Mouse (Mus musculus): Measurements from ENCODE around the gene Comt. TPM values are rescaled to one million over a fixed set of nuclear protein-coding genes. Genes with fewer than 3 reads are reported as not detected.

The Comt gene
- polyA plus RNA-seq, 1 experiment from 2014 or later: 112 TPM

- Histone ChIP-seq H3K9me3 (replicated peaks; ENCODE audit: control insufficient read depth, low read length, poor library complexity, severe bottlenecking) (no peaks in the 10 kb centered on the region), H3K4me2 (ENCODE audit: low read length) (no peak overlapping the region), H3K27me3 (ENCODE audit: control insufficient read depth, insufficient read depth, low read depth, low read length) (no peaks in the 10 kb centered on the region), H3K4me1 (ENCODE audit: control insufficient read depth, insufficient read depth, low read length) (peaks cover 18% of the 10 kb centered on the region), H3K36me3 (ENCODE audit: control insufficient read depth, insufficient read depth, low read length) (no peaks in the 10 kb centered on the region), H3K9ac (ENCODE audit: low read depth, low read length) (no peak overlapping the region), H3K4me3 (ENCODE audit: low read depth, low read length) (no peak overlapping the region), H3K27ac (ENCODE audit: low read length) (no peak overlapping the region)
- ATAC-seq: no peak
- WGBS: 44% methylated on average over 9 of the region's 9 CpGs
These were observed 35.4 kb upstream of the Comt start for GRCm38 (mm10) chr16:18462031-18462430.

DNA sequence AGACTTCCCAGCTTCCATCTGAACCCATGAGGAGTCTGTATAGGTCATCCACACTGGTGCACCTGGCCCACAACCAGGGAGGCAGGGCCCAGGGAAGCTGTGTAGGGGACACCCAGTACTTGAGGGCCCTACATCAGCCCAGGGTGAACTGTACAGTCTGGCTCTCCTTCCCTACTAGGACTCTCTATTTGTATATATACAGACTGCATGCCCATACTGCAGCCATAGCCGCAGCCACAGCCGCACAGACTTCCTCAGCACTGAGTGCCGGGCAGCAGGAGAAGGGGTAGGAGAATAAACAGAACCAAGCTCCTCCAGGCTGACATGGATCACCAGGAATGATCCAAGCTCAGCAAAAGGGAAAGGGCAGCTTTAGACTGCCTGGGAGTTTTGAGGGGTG is 34.2 kb upstream of the Comt start:
- Histone ChIP-seq H3K27ac (ENCODE audit: low read length) (no peak overlapping the region), H3K36me3 (ENCODE audit: control insufficient read depth, insufficient read depth, low read length) (0 out of 2 replicates have a peak, but pooled peaks cover 2% of the 10 kb centered on the region), H3K27me3 (ENCODE audit: control insufficient read depth, insufficient read depth, low read depth, low read length) (no peaks in the 10 kb centered on the region), H3K4me1 (ENCODE audit: control insufficient read depth, insufficient read depth, low read length) (peaks cover 18% of the 10 kb centered on the region), H3K9me3 (replicated peaks; ENCODE audit: control insufficient read depth, low read length, poor library complexity, severe bottlenecking) (no peaks in the 10 kb centered on the region), H3K4me2 (ENCODE audit: low read length) (no peak overlapping the region), H3K9ac (ENCODE audit: low read depth, low read length) (no peak overlapping the region), H3K4me3 (ENCODE audit: low read depth, low read length) (no peak overlapping the region)
- WGBS: 97% methylated on average over 3 of the region's 3 CpGs
- ATAC-seq: no peak

- Histone ChIP-seq H3K4me3 (ENCODE audit: low read depth, low read length) (peak overlapping the region; percentile 18; the same call in 1 of the 2 replicates), H3K27me3 (ENCODE audit: control insufficient read depth, insufficient read depth, low read depth, low read length) (no peaks in the 10 kb centered on the region), H3K36me3 (ENCODE audit: control insufficient read depth, insufficient read depth, low read length) (peaks cover 2% of the 10 kb centered on the region; the same call in 1 of the 2 replicates), H3K4me2 (ENCODE audit: low read length) (peak overlapping the region; percentile 49), H3K27ac (ENCODE audit: low read length) (peak overlapping the region; percentile 58), H3K9me3 (replicated peaks; ENCODE audit: control insufficient read depth, low read length, poor library complexity, severe bottlenecking) (no peaks in the 10 kb centered on the region), H3K4me1 (ENCODE audit: control insufficient read depth, insufficient read depth, low read length) (peaks cover 18% of the 10 kb centered on the region), H3K9ac (ENCODE audit: low read depth, low read length) (peak overlapping the region; percentile 57)
- WGBS: 2% methylated on average over 11 of the region's 11 CpGs
- ATAC-seq: peak; percentile 85
These were observed 33.3 kb upstream of the Comt start for GRCm38 (mm10) chr16:18459955-18460370.

GRCm38 (mm10) chr16:18459335-18459954 is 32.8 kb upstream of the Comt start:
- no peaks in the 10 kb centered on the region for H3K9me3 ChIP-seq (replicated peaks; ENCODE audit: control insufficient read depth, low read length, poor library complexity, severe bottlenecking)
- H3K9ac ChIP-seq (ENCODE audit: low read depth, low read length): peak overlapping the region; percentile 57
- peak overlapping the region; percentile 49 for H3K4me2 ChIP-seq (ENCODE audit: low read length)
- H3K4me3 ChIP-seq (ENCODE audit: low read depth, low read length): peak overlapping the region; percentile 18; the same call in 1 of the 2 replicates
- H3K4me1 ChIP-seq (ENCODE audit: control insufficient read depth, insufficient read depth, low read length): peaks cover 18% of the 10 kb centered on the region
- 6% methylated on average over 12 of the region's 12 CpGs for WGBS
- H3K27me3 ChIP-seq (ENCODE audit: control insufficient read depth, insufficient read depth, low read depth, low read length): no peaks in the 10 kb centered on the region
- ATAC-seq: peak; percentile 55
- peaks cover 2% of the 10 kb centered on the region; the same call in 1 of the 2 replicates for H3K36me3 ChIP-seq (ENCODE audit: control insufficient read depth, insufficient read depth, low read length)
- peak overlapping the region; percentile 58 for H3K27ac ChIP-seq (ENCODE audit: low read length)

DNA sequence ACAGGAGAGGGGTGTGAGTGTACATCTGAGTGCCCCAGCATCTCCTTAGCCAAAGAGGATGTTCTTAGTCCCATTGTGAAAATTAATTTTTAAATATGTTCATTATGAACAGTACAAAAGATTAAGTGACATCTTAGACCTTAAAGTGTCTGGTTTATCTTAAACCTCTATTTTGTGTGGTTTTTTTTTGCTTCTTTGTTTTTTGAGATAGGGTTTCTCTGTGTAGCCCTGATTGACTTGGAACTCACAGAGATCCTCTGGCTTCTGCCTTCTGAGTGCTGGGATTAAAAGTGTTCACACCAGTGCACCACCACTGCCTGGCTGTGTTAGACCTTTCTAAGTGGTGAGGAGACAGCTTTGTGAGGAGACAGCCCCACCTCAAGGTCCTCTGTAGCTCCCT is 32.0 kb upstream of the Comt start:
- no peaks in the 10 kb centered on the region for H3K27me3 ChIP-seq (ENCODE audit: control insufficient read depth, insufficient read depth, low read depth, low read length)
- peaks cover 2% of the 10 kb centered on the region; the same call in 1 of the 2 replicates for H3K36me3 ChIP-seq (ENCODE audit: control insufficient read depth, insufficient read depth, low read length)
- H3K9ac ChIP-seq (ENCODE audit: low read depth, low read length): no peak overlapping the region
- H3K4me1 ChIP-seq (ENCODE audit: control insufficient read depth, insufficient read depth, low read length): peaks cover 18% of the 10 kb centered on the region
- ATAC-seq: no peak
- H3K4me2 ChIP-seq (ENCODE audit: low read length): no peak overlapping the region
- no peak overlapping the region for H3K4me3 ChIP-seq (ENCODE audit: low read depth, low read length)
- no peaks in the 10 kb centered on the region for H3K9me3 ChIP-seq (replicated peaks; ENCODE audit: control insufficient read depth, low read length, poor library complexity, severe bottlenecking)
- no peak overlapping the region for H3K27ac ChIP-seq (ENCODE audit: low read length)

- WGBS: 95% methylated on average over 6 of the region's 6 CpGs
- Histone ChIP-seq H3K4me2 (ENCODE audit: low read length) (no peak overlapping the region), H3K27me3 (ENCODE audit: control insufficient read depth, insufficient read depth, low read depth, low read length) (no peaks in the 10 kb centered on the region), H3K9ac (ENCODE audit: low read depth, low read length) (no peak overlapping the region), H3K36me3 (ENCODE audit: control insufficient read depth, insufficient read depth, low read length) (peaks cover 2% of the 10 kb centered on the region; the same call in 1 of the 2 replicates), H3K27ac (ENCODE audit: low read length) (no peak overlapping the region), H3K4me1 (ENCODE audit: control insufficient read depth, insufficient read depth, low read length) (peaks cover 17% of the 10 kb centered on the region), H3K9me3 (replicated peaks; ENCODE audit: control insufficient read depth, low read length, poor library complexity, severe bottlenecking) (no peaks in the 10 kb centered on the region), H3K4me3 (ENCODE audit: low read depth, low read length) (no peak overlapping the region)
- ATAC-seq: no peak
These were observed 28.8 kb upstream of the Comt start for GRCm38 (mm10) chr16:18455407-18455806.

GRCm38 (mm10) chr16:18453846-18454245 is 27.2 kb upstream of the Comt start:
- Histone ChIP-seq H3K36me3 (ENCODE audit: control insufficient read depth, insufficient read depth, low read length) (peaks cover 2% of the 10 kb centered on the region; the same call in 1 of the 2 replicates), H3K27me3 (ENCODE audit: control insufficient read depth, insufficient read depth, low read depth, low read length) (no peaks in the 10 kb centered on the region)

DNA sequence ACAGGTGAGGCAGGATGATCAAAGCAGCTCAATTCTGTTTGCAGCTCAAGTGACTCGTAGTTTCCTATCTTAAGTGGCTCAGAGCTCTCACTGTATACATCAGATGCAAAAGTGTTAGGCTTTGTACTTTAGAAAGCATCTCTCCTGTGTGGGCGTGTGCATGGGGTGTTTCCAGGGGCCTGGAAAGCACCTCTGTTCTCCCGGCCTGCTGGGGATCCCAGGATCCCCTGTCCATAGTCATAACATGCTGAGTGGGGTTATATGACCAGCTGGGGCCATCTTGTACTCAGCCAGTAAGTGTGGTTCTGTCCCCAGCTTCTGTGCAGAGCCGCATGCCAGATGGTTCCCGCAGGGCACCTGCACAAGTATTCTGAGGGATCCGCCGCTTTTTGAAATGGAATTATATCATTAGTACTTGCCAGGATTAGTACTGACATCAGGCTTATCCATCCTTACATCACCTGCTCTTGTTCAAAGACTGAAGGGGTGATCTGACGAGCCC is 25.8 kb upstream of the Comt start:
- no peak overlapping the region for H3K27ac ChIP-seq (ENCODE audit: low read length)
- WGBS: 69% methylated on average over 8 of the region's 8 CpGs

More at GRCm38 (mm10) chr16:18453846-18454245, 27.2 kb upstream of the Comt start:
- H3K27ac ChIP-seq (ENCODE audit: low read length): no peak overlapping the region
- H3K9ac ChIP-seq (ENCODE audit: low read depth, low read length): no peak overlapping the region
- WGBS: 52% methylated on average over 5 of the region's 5 CpGs
- peaks cover 1% of the 10 kb centered on the region for H3K4me1 ChIP-seq (ENCODE audit: control insufficient read depth, insufficient read depth, low read length)
- H3K4me2 ChIP-seq (ENCODE audit: low read length): no peak overlapping the region
- no peak for ATAC-seq
- no peaks in the 10 kb centered on the region for H3K9me3 ChIP-seq (replicated peaks; ENCODE audit: control insufficient read depth, low read length, poor library complexity, severe bottlenecking)
- no peak overlapping the region for H3K4me3 ChIP-seq (ENCODE audit: low read depth, low read length)

DNA sequence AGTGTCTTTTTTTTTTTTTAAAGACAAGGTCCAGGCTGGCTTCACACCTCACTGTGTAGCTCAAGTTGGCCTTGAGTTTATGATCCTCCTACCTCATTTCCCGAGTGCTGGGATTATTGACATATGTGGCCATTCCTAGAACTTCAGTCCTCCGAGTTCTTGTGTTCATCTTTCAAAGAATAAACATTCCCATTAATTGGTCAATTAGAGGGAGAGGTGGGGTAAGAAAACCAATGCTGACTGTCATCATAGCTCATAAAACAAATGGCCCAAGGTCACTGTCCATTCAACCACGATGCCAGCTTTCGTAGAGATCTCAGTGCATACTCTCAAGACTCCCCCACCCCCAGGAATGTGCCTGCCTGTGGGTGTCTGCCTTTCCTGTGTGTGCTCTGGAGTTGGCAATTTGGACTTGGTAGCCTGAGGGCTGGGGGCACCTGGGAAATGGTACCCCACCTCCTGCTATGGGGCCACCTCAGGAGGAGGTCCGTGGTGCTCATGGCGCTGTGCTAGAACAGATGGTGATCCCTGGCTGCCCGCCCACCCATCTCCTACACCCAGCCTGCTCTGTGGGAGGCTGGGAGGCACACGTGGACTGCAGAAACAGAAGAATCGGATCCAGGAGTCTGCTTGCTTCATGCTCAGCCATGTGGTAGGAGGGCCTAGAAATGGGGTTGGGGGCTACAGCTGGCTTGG is 25.0 kb upstream of the Comt start:
- Histone ChIP-seq H3K36me3 (ENCODE audit: control insufficient read depth, insufficient read depth, low read length) (peaks cover 2% of the 10 kb centered on the region; the same call in 1 of the 2 replicates), H3K9me3 (replicated peaks; ENCODE audit: control insufficient read depth, low read length, poor library complexity, severe bottlenecking) (no peaks in the 10 kb centered on the region), H3K27me3 (ENCODE audit: control insufficient read depth, insufficient read depth, low read depth, low read length) (no peaks in the 10 kb centered on the region), H3K27ac (ENCODE audit: low read length) (no peak overlapping the region), H3K9ac (ENCODE audit: low read depth, low read length) (no peak overlapping the region), H3K4me1 (ENCODE audit: control insufficient read depth, insufficient read depth, low read length) (no peaks in the 10 kb centered on the region), H3K4me3 (ENCODE audit: low read depth, low read length) (no peak overlapping the region), H3K4me2 (ENCODE audit: low read length) (no peak overlapping the region)
- WGBS: 77% methylated on average over 9 of the region's 9 CpGs
- ATAC-seq: no peak

More for the DNA sequence above, 25.8 kb upstream of the Comt start:
- Histone ChIP-seq H3K27me3 (ENCODE audit: control insufficient read depth, insufficient read depth, low read depth, low read length) (no peaks in the 10 kb centered on the region), H3K4me1 (ENCODE audit: control insufficient read depth, insufficient read depth, low read length) (no peaks in the 10 kb centered on the region), H3K36me3 (ENCODE audit: control insufficient read depth, insufficient read depth, low read length) (peaks cover 2% of the 10 kb centered on the region; the same call in 1 of the 2 replicates), H3K9me3 (replicated peaks; ENCODE audit: control insufficient read depth, low read length, poor library complexity, severe bottlenecking) (no peaks in the 10 kb centered on the region), H3K9ac (ENCODE audit: low read depth, low read length) (no peak overlapping the region), H3K4me2 (ENCODE audit: low read length) (no peak overlapping the region), H3K4me3 (ENCODE audit: low read depth, low read length) (no peak overlapping the region)
- no peak for ATAC-seq
